Mouse (Mus musculus): ENCODE measurements around the gene Notch2. TPM values are rescaled to one million over a fixed set of nuclear protein-coding genes. Genes with fewer than 3 reads are reported as not detected.

Gene Notch2
- polyA plus RNA-seq, 1 experiment from 2014 or later = 11.5 TPM

DNA sequence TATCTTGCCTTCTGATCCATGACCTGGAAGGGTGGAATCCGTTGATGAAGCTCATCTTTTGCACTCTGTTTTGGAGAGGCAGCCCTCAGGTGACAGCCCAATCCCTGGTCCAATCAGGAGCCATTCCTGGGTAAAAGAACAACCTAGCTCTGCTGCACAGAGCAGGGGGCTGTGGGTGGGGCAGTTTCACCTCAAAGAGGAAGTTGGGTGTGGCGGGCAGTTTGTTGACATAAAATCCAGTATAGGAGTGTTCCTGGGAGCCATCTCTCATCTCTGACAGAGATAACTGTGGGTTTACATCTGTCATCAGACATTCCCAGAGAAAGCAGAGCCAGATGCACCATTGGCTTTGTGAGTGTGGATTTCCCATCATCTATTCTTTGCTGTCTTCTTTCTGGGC is 34.6 kb upstream of the Notch2 start:
- Histone ChIP-seq H3K9me3 (replicated peaks) (no peaks in the 10 kb centered on the region), H3K4me3 (no peak overlapping the region), H3K36me3 (no peaks in the 10 kb centered on the region), H3K4me2 (no peak overlapping the region), H3K4me1 (replicated peaks) (no peaks in the 10 kb centered on the region), H3K27ac (no peak overlapping the region), H3K27me3 (0 out of 2 replicates have a peak, but pooled peaks cover 3% of the 10 kb centered on the region), H3K9ac (no peak overlapping the region)
- ATAC-seq (replicated peaks; ENCODE audit: insufficient number of reproducible peaks, insufficient read depth, low FRiP score, low read depth) = no peak
- WGBS = 77% methylated on average over 2 of the region's 2 CpGs

DNA sequence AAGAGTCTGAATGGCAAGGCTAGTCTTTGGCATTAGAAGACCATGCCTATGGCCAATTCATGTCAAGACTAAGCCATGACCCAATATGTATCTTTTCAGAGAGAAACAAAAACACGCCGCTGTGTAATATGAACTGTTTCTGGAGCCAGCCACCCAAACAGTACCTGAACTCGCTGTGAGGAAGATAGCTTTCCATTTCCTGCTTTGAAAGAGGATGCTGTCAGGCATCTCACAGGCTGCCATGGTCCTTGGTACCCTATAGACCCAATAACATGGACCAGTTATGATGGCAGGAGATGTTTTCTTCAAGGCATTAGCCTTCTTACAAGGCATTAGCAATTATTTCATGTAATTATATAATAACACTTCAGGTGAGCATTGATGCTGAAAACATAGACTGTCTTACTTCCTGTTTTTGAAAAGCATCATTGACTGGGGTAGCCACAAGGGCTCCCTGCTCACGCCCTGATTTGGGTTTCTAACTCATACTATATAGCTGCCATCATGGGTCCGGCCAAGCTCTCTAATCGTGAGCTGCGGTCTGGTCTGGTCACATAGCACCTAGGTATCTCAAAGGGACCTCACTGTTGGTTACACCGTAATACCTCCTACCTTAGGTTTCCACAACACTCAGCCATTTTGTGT is 32.5 kb upstream of the Notch2 start:
- Histone ChIP-seq H3K4me1 (replicated peaks) (no peaks in the 10 kb centered on the region), H3K9ac (no peak overlapping the region), H3K4me3 (no peak overlapping the region), H3K4me2 (no peak overlapping the region), H3K27ac (no peak overlapping the region), H3K9me3 (replicated peaks) (no peaks in the 10 kb centered on the region), H3K36me3 (no peaks in the 10 kb centered on the region), H3K27me3 (0 out of 2 replicates have a peak, but pooled peaks cover 3% of the 10 kb centered on the region)
- 88% methylated on average over 8 of the region's 8 CpGs for WGBS
- ATAC-seq (replicated peaks; ENCODE audit: insufficient number of reproducible peaks, insufficient read depth, low FRiP score, low read depth) = no peak

DNA sequence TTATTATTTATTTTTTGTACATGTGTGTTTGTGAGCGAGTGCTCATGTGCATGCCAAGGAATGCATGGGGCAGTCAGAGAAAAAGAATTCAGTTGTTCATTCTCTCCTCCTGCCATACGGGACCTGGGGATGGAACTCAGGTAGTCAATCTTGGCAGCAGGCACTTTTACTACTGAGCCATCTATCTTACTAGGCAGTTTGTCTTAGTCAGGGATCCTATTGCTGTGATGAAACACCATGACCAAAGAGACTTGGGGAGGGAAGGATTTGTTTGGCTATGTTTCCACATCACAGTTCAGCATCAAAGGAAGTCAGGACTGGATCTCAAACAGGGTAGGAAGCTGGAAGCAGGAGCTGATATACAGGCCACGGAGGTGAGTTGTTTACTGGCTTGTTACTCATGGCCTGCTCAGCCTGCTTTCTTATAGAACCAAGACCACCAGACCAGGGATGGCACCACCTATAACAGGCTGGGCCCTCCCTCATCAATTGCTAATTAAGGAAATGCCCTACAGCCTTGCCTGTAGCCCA is 31.9 kb upstream of the Notch2 start:
- whole genome bisulfite sequencing = 75% methylated on average over 3 of the region's 3 CpGs
- Histone ChIP-seq H3K9me3 (replicated peaks) (no peaks in the 10 kb centered on the region), H3K4me2 (no peak overlapping the region), H3K4me3 (no peak overlapping the region), H3K27me3 (0 out of 2 replicates have a peak, but pooled peaks cover 3% of the 10 kb centered on the region), H3K9ac (no peak overlapping the region), H3K4me1 (replicated peaks) (no peaks in the 10 kb centered on the region), H3K36me3 (no peaks in the 10 kb centered on the region), H3K27ac (no peak overlapping the region)
- no peak for ATAC-seq (replicated peaks; ENCODE audit: insufficient number of reproducible peaks, insufficient read depth, low FRiP score, low read depth)

DNA sequence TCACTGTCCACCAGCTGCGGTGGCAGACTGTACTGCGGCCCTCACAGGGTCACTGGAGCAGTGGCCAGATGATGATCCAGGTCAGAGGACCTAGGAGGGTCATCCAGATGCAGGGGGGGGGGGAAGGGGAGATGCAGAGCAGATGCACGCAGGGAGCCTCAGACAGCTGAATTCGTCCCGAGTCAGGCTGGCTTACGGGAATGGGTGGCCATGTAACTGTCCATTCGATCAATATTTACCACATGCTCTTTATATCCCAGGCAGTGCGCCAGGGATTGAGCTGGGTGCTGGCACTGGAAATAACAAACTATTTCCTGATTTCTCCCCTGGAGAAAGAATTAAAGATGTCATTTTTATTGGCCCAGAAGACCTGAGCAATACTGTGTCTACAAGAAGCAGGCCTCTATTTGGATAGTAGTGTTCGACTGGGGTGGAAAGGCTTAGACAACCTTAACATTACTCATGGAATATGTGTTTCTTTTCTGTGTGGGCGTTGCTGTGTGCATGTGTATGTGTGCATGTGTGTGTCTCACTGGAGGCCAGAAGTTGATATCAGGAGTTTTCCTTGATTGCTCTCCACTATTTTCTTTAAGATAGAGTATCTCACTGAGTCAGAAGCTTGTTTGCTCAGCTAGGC is 28.3 kb upstream of the Notch2 start:
- Histone ChIP-seq H3K4me3 (no peak overlapping the region), H3K27ac (no peak overlapping the region), H3K9ac (no peak overlapping the region), H3K9me3 (replicated peaks) (no peaks in the 10 kb centered on the region), H3K27me3 (no peaks in the 10 kb centered on the region), H3K4me2 (no peak overlapping the region), H3K4me1 (replicated peaks) (peaks cover 3% of the 10 kb centered on the region; the same call in 1 of the 2 replicates), H3K36me3 (no peaks in the 10 kb centered on the region)
- no peak for ATAC-seq (replicated peaks; ENCODE audit: insufficient number of reproducible peaks, insufficient read depth, low FRiP score, low read depth)
- 73% methylated on average over 10 of the region's 10 CpGs for WGBS

DNA sequence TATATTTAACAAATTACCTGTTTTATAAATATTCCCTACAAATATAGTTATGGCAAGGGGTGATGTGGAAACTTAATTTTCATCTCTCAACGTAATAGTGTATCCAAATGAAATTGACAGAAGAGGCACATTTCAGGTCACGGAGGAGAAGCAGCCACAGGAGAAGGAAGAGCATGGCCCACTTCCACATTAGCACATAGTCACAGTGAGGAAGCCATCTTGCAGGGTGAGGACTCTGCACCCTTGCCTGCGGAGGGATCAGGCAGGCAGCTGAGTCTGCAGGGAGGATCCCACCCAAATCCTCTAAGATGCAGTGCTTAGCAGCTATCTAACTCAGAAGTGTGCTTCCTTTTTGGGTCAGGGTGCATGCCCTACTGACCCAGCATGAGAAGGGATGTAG is 27.6 kb upstream of the Notch2 start:
- H3K36me3 ChIP-seq = no peaks in the 10 kb centered on the region
- peaks cover 3% of the 10 kb centered on the region; the same call in 1 of the 2 replicates for H3K4me1 ChIP-seq (replicated peaks)
- WGBS = 85% methylated on average over 3 of the region's 3 CpGs
- no peak overlapping the region for H3K4me3 ChIP-seq
- no peak overlapping the region for H3K9ac ChIP-seq
- H3K27ac ChIP-seq = no peak overlapping the region
- H3K4me2 ChIP-seq = no peak overlapping the region
- no peaks in the 10 kb centered on the region for H3K9me3 ChIP-seq (replicated peaks)
- H3K27me3 ChIP-seq = no peaks in the 10 kb centered on the region
- ATAC-seq (replicated peaks; ENCODE audit: insufficient number of reproducible peaks, insufficient read depth, low FRiP score, low read depth) = no peak

DNA sequence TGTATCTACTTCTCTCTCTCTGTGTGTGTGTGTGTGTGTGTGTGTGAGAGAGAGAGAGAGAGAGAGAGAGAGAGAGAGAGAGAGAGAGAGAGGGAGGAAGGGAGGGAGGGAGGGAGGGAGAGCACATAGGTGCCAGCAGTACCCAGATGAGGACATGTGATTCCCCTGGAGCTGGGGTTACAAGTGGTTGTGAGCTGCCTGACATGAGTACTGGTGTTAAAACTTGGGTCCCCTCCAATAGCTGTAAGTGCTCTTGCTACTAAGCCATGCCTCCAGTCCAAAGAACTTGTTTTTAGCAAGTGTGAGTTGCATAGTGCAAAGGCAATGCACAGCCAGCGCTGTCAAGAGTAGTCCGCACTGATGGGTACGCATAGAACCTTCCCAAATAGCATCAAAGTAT is 26.2 kb upstream of the Notch2 start:
- no peak overlapping the region for H3K4me3 ChIP-seq
- H3K9ac ChIP-seq = no peak overlapping the region
- no peaks in the 10 kb centered on the region for H3K36me3 ChIP-seq
- H3K4me2 ChIP-seq = no peak overlapping the region
- WGBS = 75% methylated on average over 3 of the region's 3 CpGs
- peaks cover 3% of the 10 kb centered on the region; the same call in 1 of the 2 replicates for H3K4me1 ChIP-seq (replicated peaks)
- no peaks in the 10 kb centered on the region for H3K9me3 ChIP-seq (replicated peaks)
- H3K27me3 ChIP-seq = no peaks in the 10 kb centered on the region
- peak; percentile 86 for ATAC-seq (replicated peaks; ENCODE audit: insufficient number of reproducible peaks, insufficient read depth, low FRiP score, low read depth)
- H3K27ac ChIP-seq = no peak overlapping the region

DNA sequence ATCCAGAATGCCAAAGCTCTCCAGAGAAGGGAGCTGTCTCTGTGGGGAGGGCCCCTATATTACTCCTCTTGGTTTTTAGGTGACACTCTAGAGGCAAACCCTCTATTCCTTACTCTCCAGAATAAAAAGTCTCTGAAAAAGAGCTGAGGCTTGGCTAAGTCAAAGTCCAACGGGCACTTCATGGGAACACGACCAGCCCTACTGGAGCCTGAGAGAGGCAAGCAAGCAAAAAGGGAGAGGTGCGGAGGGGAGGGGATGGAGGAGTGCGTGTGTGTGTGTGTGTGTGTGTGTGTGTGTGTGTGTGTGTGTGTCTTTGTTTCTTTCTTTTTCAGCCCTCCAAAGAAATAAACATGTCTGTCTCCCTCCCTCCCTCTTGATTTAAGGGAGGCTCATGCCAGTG is 24.6 kb upstream of the Notch2 start:
- Histone ChIP-seq H3K9ac (no peak overlapping the region), H3K27me3 (no peaks in the 10 kb centered on the region), H3K27ac (no peak overlapping the region), H3K4me2 (no peak overlapping the region), H3K4me1 (replicated peaks) (peaks cover 3% of the 10 kb centered on the region; the same call in 1 of the 2 replicates), H3K36me3 (no peaks in the 10 kb centered on the region), H3K4me3 (no peak overlapping the region), H3K9me3 (replicated peaks) (no peaks in the 10 kb centered on the region)
- 70% methylated on average over 4 of the region's 4 CpGs for WGBS
- ATAC-seq (replicated peaks; ENCODE audit: insufficient number of reproducible peaks, insufficient read depth, low FRiP score, low read depth) = no peak

DNA sequence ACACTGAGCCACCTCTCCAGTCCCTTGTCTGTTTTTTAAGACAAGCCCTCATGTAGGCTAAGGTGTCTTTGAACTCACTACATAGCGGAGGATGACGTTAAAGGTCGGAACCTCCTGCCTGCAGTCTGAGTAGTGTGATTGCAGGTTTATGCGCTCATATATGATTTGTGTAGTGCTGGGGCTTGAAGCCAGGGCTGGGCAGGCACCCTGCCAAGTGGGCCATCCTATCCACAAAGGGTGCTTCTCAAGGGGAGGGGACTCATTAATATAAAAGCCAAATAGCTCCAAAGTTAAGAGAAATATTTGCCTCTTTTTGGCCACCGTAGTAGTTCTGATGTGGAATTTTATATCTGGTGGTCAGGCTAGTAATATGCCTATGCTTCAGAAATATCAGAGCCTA is 22.8 kb upstream of the Notch2 start:
- Histone ChIP-seq H3K4me1 (replicated peaks) (peaks cover 3% of the 10 kb centered on the region; the same call in 1 of the 2 replicates), H3K9me3 (replicated peaks) (no peaks in the 10 kb centered on the region), H3K27ac (no peak overlapping the region), H3K9ac (no peak overlapping the region), H3K4me2 (no peak overlapping the region), H3K4me3 (no peak overlapping the region), H3K27me3 (no peaks in the 10 kb centered on the region), H3K36me3 (no peaks in the 10 kb centered on the region)
- 86% methylated on average over 5 of the region's 5 CpGs for WGBS
- no peak for ATAC-seq (replicated peaks; ENCODE audit: insufficient number of reproducible peaks, insufficient read depth, low FRiP score, low read depth)

DNA sequence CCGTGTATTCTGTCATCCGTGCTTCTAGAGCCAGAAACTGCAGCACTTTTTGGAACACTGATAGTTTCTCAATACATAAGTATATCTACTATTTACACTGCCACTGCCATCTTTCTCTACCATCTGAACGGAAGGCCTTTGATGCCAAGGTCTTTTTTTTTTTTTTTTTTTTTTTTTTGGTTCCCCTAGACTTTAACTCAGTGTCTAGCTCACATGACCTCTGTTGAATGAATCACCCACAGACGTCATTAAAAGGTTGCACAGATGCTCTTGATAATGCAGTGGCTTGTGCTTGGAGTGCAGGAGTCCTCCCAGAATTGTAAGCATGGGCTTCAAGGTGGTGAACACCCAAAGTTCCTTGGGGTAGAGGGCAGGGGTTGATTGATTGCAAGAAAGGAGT is 21.0 kb upstream of the Notch2 start:
- Histone ChIP-seq H3K27ac (no peak overlapping the region), H3K4me1 (replicated peaks) (peaks cover 1% of the 10 kb centered on the region; the same call in 1 of the 2 replicates), H3K36me3 (no peaks in the 10 kb centered on the region), H3K27me3 (no peaks in the 10 kb centered on the region), H3K4me3 (no peak overlapping the region), H3K9ac (no peak overlapping the region), H3K4me2 (no peak overlapping the region), H3K9me3 (replicated peaks) (no peaks in the 10 kb centered on the region)
- WGBS = 63% methylated on average over 4 of the region's 4 CpGs
- no peak for ATAC-seq (replicated peaks; ENCODE audit: insufficient number of reproducible peaks, insufficient read depth, low FRiP score, low read depth)

DNA sequence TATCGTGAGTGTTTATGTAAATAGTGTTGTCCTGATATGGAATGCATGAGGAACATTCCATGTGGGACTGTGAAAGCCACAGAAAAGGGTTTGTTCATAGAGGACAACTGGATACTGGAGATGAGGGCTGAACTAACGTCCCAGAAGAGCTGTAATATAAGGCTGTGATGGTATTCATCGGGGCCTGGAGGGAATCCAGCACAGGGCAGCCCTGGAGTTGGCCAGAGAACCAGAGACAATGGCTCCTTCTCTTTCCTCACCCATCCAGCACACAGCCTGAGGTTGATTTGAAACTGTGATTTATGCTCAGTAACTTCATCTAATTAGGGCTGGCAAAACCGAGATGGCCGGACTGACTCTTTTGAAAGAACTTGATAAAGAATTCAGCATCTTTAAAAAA is 20.1 kb upstream of the Notch2 start:
- Histone ChIP-seq H3K27ac (no peak overlapping the region), H3K27me3 (no peaks in the 10 kb centered on the region), H3K4me2 (no peak overlapping the region), H3K4me3 (no peak overlapping the region), H3K36me3 (no peaks in the 10 kb centered on the region), H3K9me3 (replicated peaks) (no peaks in the 10 kb centered on the region), H3K4me1 (replicated peaks) (no peaks in the 10 kb centered on the region), H3K9ac (no peak overlapping the region)
- 61% methylated on average over 5 of the region's 5 CpGs for WGBS
- no peak for ATAC-seq (replicated peaks; ENCODE audit: insufficient number of reproducible peaks, insufficient read depth, low FRiP score, low read depth)

DNA sequence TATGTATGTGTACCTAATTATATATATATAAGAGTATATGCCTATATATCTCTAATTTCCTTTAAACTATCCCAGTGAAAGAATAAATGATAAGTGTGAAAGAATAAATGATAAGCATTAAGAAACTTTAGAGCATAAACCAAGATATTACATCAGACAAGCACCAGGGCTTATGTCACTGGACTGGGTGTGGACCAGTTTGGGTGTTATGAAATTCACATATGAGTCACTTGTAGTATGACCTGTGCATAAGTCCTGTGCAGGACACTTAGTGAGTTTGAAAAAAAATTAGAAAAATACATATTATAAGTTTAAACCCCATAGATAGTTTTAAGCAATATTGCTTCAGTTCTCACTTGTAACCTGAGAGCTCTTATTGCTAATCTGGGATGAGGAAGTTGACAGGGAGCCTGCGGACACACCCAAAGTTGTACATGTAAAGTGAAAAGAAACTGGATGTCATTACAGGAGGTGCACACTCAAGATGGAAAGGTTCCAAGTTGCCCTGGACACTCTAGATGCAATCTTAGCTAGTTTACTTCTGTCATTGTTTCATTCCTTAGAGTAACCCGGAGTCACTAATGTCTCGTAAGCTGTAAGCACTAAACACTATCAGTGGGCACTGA is 19.3 kb upstream of the Notch2 start:
- Histone ChIP-seq H3K36me3 (no peaks in the 10 kb centered on the region), H3K4me2 (no peak overlapping the region), H3K9me3 (replicated peaks) (no peaks in the 10 kb centered on the region), H3K4me1 (replicated peaks) (no peaks in the 10 kb centered on the region), H3K27ac (no peak overlapping the region), H3K27me3 (no peaks in the 10 kb centered on the region), H3K9ac (no peak overlapping the region), H3K4me3 (no peak overlapping the region)
- 79% methylated on average over 3 of the region's 3 CpGs for WGBS
- no peak for ATAC-seq (replicated peaks; ENCODE audit: insufficient number of reproducible peaks, insufficient read depth, low FRiP score, low read depth)
